Mouse (Mus musculus) midbrain, embryonic 16.5 days (tissue): Measurements from ENCODE around the gene Tmem170b. TPM values are rescaled to one million over a fixed set of nuclear protein-coding genes. Genes with fewer than 3 reads are reported as not detected.

Experiments used
- ATAC-seq: fragments of 200-750 bp; cut with Nextera tagmentation; 2 replicates; pipeline ENCODE4 v1.8.0; 2017; ENCODE audit warnings: moderate TSS enrichment
- H3K27ac ChIP-seq: fragments of 300-500 bp; sonication (generic); 2 replicates; pipeline ENCODE4 v1.5.1; 2014; ENCODE audit warnings: mild to moderate bottlenecking, low read length, mixed read lengths
- H3K27me3 ChIP-seq: fragments of 300-500 bp; sonication (generic); 2 replicates; pipeline ENCODE4 v1.6.1; 2014; ENCODE audit warnings: low read depth, low read length, mixed read lengths; ENCODE audit not compliant: control insufficient read depth, insufficient read depth
- H3K36me3 ChIP-seq: fragments of 300-500 bp; sonication (generic); 2 replicates; pipeline ENCODE4 v1.6.1; 2014; ENCODE audit warnings: mild to moderate bottlenecking, low read length, moderate library complexity, mixed read lengths; ENCODE audit not compliant: control insufficient read depth, insufficient read depth
- H3K4me1 ChIP-seq: fragments of 300-500 bp; sonication (generic); 2 replicates; pipeline ENCODE4 v1.6.1; 2014; ENCODE audit warnings: mild to moderate bottlenecking, low read length, mixed read lengths; ENCODE audit not compliant: control insufficient read depth, insufficient read depth
- H3K4me2 ChIP-seq: fragments of 300-500 bp; sonication (generic); 2 replicates; pipeline ENCODE4 v1.6.1; 2014; ENCODE audit warnings: mild to moderate bottlenecking, low read length, mixed read lengths
- H3K4me3 ChIP-seq: fragments of 300-500 bp; sonication (generic); 2 replicates; pipeline ENCODE4 v1.5.1; 2014; ENCODE audit warnings: low read depth, mild to moderate bottlenecking, low read length, moderate library complexity, mixed read lengths
- H3K9ac ChIP-seq: fragments of 300-500 bp; sonication (generic); 2 replicates; pipeline ENCODE4 v1.6.1; 2014; ENCODE audit warnings: low read depth, low read length, mixed read lengths
- H3K9me3 ChIP-seq: fragments of 300-500 bp; sonication (generic); replicated peaks from 2 replicates; pipeline ENCODE4 v1.6.1; 2014; ENCODE audit warnings: mild to moderate bottlenecking, low read length, mixed read lengths; ENCODE audit not compliant: control insufficient read depth, poor library complexity, severe bottlenecking
- WGBS: fragments of 180-500 bp; shearing (Covaris S2); extraction: QIAGEN DNeasy Blood & Tissue Kit; methylation state at CpG from one replicate; pipeline ENCODE4 v1.1.7; 2014; 5-methylcytosine and 5-hydroxymethylcytosine counted together
- polyA plus RNA-seq: library from polyadenylated mRNA; unstranded; fragments of >200 nt; fragmentation: Nextera tagmentation; extraction: Ambion mirVana; gene quantifications from 2 replicates; pipeline ENCODE4 v1.2.1, GENCODE M21; 2015

Tmem170b gene
- polyA plus RNA-seq, 1 experiment from 2014 or later = 56.4 TPM

DNA sequence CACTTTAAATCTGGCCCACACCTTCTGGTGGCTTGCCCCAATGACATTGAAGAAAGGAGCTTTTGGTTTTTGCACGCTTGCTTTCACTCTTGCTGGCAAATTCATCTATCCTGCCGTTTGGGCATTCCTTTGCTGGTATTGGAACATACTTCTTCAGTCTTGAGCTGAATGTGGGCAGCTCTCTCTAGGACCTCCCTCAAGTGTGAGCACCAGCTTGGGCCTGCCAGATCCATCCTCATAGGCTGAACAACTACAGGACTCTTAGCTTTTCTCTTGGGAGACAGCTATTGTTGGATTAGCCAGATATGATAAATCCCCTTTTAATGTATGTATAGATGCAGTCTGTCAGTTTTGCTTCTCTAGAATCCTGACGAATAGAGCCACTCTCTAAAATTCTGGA is 19.5 kb downstream of the Tmem170b start:
- no peaks in the 10 kb centered on the region for H3K27me3 ChIP-seq
- no peak overlapping the region for H3K4me2 ChIP-seq
- ATAC-seq = no peak
- H3K9ac ChIP-seq = no peak overlapping the region
- no peaks in the 10 kb centered on the region for H3K9me3 ChIP-seq
- no peaks in the 10 kb centered on the region for H3K36me3 ChIP-seq
- no peak overlapping the region for H3K4me3 ChIP-seq
- no peak overlapping the region for H3K27ac ChIP-seq
- peaks cover 11% of the 10 kb centered on the region for H3K4me1 ChIP-seq
- WGBS = 78% methylated on average over 3 of the region's 3 CpGs

DNA sequence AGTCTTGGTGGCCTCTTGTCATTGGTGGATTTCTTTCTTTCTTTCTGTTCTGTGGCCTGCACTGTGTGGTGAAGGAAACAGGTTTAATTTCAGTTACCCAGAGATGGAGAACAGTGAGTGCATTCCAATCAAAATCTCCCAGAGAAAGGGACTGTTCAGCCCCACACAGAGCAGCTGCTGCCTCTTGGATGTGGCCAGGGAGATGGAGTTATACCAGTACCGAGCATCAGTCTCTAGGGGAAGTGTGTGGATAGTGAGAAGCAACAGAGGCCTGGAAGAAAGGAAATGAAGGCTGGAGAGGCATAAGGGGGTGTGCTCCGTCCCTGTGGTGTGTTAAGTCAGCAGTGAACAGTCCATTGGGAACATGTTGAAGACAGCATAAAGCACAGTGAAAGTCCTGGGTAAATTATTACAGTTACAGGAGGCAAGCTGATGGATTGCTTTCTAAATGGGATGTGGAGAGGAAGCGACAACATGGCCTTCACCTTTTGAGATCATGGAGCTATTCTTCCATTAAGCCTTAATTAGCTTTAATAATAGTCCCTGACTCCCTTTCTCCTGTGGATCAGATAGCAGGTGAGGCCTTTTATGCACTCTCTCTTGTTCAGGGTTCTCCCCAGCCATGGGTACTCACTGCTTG is 21.7 kb downstream of the Tmem170b start:
- Histone ChIP-seq H3K4me1 (peaks cover 11% of the 10 kb centered on the region), H3K27me3 (no peaks in the 10 kb centered on the region), H3K4me3 (no peak overlapping the region), H3K27ac (no peak overlapping the region), H3K4me2 (no peak overlapping the region), H3K9ac (no peak overlapping the region), H3K36me3 (no peaks in the 10 kb centered on the region), H3K9me3 (no peaks in the 10 kb centered on the region)
- ATAC-seq = no peak
- WGBS = 47% methylated on average over 3 of the region's 3 CpGs

DNA sequence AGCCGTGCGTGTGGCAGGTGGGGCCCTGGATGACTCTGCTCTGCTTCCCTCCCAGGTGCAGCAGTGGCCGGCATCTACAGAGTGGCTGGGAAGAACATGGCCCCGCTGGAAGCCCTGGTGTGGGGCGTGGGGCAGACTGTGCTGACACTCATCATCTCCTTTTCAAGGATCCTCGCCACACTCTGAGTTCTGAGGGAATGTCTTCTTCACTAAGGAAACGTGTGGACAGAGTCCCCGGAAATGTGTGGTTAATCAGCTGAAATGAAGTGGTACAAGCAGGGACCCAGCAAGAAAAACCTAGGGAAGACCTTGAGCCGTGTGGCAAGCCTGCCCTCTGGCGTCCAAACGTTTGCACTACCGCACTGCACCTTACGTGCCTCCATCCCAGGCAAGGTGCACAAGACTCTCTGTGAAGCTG is 28.7 kb downstream of the Tmem170b start:
- no peak overlapping the region for H3K27ac ChIP-seq
- H3K27me3 ChIP-seq = no peaks in the 10 kb centered on the region
- H3K36me3 ChIP-seq = no peaks in the 10 kb centered on the region; the same call in 1 of the 2 replicates
- no peaks in the 10 kb centered on the region for H3K9me3 ChIP-seq
- no peak overlapping the region for H3K9ac ChIP-seq
- H3K4me1 ChIP-seq = no peaks in the 10 kb centered on the region
- no peak overlapping the region for H3K4me2 ChIP-seq
- peak; percentile 65 for ATAC-seq
- WGBS = 28% methylated on average over 13 of the region's 13 CpGs
- H3K4me3 ChIP-seq = no peak overlapping the region

GRCm38 (mm10) chr13:41638083-41638482 is 32.4 kb downstream of the Tmem170b start:
- WGBS = 97% methylated on average over 4 of the region's 4 CpGs
- H3K9ac ChIP-seq = no peak overlapping the region
- no peak for ATAC-seq
- H3K4me2 ChIP-seq = no peak overlapping the region
- H3K4me1 ChIP-seq = no peaks in the 10 kb centered on the region
- no peak overlapping the region for H3K27ac ChIP-seq
- no peaks in the 10 kb centered on the region for H3K27me3 ChIP-seq
- H3K36me3 ChIP-seq = no peaks in the 10 kb centered on the region; the same call in 1 of the 2 replicates
- H3K9me3 ChIP-seq = no peaks in the 10 kb centered on the region
- no peak overlapping the region for H3K4me3 ChIP-seq

- no peaks in the 10 kb centered on the region for H3K9me3 ChIP-seq
- H3K4me1 ChIP-seq = no peaks in the 10 kb centered on the region; the same call in 1 of the 2 replicates
- WGBS = 27% methylated on average over 6 of the region's 6 CpGs
- ATAC-seq = 0 out of 2 replicates have a peak, but pooled peaks have one; percentile 21
- no peaks in the 10 kb centered on the region for H3K36me3 ChIP-seq
- H3K4me3 ChIP-seq = no peak overlapping the region
- no peaks in the 10 kb centered on the region for H3K27me3 ChIP-seq
- no peak overlapping the region for H3K27ac ChIP-seq
- no peak overlapping the region for H3K9ac ChIP-seq
- H3K4me2 ChIP-seq = no peak overlapping the region
Measured at GRCm38 (mm10) chr13:41642851-41643250, 37.1 kb downstream of the Tmem170b start.

GRCm38 (mm10) chr13:41643798-41644197 is 38.1 kb downstream of the Tmem170b start:
- Histone ChIP-seq H3K36me3 (no peaks in the 10 kb centered on the region), H3K27ac (no peak overlapping the region), H3K9ac (no peak overlapping the region), H3K4me2 (no peak overlapping the region), H3K4me1 (no peaks in the 10 kb centered on the region; the same call in 1 of the 2 replicates), H3K4me3 (no peak overlapping the region), H3K9me3 (no peaks in the 10 kb centered on the region), H3K27me3 (no peaks in the 10 kb centered on the region)
- no peak for ATAC-seq
- WGBS = 65% methylated on average over 7 of the region's 7 CpGs

DNA sequence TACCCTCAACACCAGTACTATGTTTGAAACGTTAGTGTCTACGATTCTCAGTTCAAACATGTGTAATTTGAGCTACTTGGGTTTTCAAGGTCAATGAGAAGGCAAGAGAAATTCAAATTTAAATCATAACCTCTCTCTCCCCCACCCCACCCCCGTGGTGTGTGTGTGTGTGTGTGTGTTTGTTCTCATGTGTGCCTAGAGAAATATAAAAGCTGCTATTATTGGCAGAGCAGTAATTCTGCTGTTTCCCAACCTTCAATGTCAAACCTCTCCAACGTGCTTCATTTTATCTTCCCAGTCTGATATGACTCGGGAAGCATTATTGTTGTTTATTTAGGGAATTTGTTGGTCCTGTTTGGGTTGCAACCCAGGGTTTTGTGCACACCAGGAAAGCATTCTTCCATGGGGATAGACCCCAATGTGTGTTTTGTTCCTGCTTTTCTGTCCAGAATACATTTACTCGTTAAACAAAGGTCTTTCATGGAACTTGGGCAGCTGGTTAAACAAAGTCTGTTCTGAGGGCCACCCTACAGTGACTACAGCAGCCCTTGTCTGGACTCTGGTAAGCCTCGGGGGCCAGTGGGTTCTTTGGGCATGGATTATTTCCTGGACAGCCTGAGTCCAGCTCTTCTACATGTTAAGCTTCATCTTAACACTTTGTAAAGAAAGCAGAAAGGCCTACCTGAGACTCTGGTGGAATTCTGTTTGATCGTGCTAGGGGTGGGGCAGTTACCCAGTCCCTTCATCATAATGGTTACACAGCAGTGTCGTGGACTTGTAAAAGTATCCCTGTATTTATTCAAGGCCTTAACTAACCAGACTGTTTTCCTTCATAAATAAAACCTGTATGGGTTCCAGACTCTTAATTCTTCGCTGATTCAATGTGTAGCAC is 39.1 kb downstream of the Tmem170b start:
- Histone ChIP-seq H3K4me3 (no peak overlapping the region), H3K36me3 (no peaks in the 10 kb centered on the region), H3K9me3 (no peaks in the 10 kb centered on the region), H3K4me1 (no peaks in the 10 kb centered on the region; the same call in 1 of the 2 replicates), H3K9ac (no peak overlapping the region), H3K27me3 (no peaks in the 10 kb centered on the region), H3K27ac (no peak overlapping the region; the same call in 1 of the 2 replicates), H3K4me2 (no peak overlapping the region)
- WGBS = 50% methylated on average over 10 of the region's 10 CpGs
- ATAC-seq = no peak

DNA sequence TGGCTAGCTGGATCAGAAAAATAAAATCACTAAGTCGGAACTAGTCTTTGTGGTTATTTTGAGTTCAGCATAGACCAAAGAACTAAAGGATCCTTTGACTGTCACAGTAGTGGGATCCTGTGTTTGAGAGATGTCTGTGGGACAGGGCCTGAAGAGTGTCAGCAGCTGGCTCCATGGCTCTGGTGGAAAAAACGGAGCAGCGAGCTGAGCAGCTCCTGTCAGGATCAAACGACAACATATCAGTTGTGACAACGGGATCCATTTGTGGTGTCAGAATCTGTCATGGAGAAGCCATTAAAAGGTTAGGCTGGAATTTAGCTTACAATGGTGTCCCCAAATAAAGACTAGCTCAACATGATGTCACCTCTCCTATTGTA is 39.8 kb downstream of the Tmem170b start:
- Histone ChIP-seq H3K4me1 (no peaks in the 10 kb centered on the region; the same call in 1 of the 2 replicates), H3K9me3 (no peaks in the 10 kb centered on the region), H3K4me3 (no peak overlapping the region), H3K4me2 (no peak overlapping the region), H3K36me3 (no peaks in the 10 kb centered on the region), H3K27ac (no peak overlapping the region; the same call in 1 of the 2 replicates), H3K27me3 (no peaks in the 10 kb centered on the region), H3K9ac (no peak overlapping the region)
- no peak for ATAC-seq
- 47% methylated on average over 5 of the region's 5 CpGs for WGBS

DNA sequence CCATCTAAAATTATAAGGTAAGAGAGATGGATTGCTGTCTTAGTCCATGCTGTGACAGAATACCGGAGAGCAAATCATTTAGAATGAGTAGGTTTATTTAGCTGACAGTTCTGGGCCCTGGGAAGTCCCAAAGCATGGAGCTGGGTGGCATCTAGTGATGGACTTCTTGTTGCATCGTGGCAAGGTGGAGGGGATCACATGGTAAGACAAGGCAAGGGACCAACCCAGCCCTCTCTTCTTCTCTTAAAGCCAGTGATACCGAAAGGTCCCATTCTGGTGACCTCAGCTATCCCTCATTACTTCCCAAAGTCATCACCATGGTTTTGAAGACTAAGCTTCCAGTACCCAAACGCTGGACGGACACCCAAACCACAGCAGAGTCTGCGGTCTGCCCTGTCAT is 42.3 kb downstream of the Tmem170b start:
- Histone ChIP-seq H3K27me3 (no peaks in the 10 kb centered on the region), H3K9ac (no peak overlapping the region), H3K36me3 (no peaks in the 10 kb centered on the region), H3K4me1 (no peaks in the 10 kb centered on the region; the same call in 1 of the 2 replicates), H3K4me3 (no peak overlapping the region), H3K4me2 (no peak overlapping the region), H3K9me3 (no peaks in the 10 kb centered on the region), H3K27ac (no peak overlapping the region)
- no peak for ATAC-seq
- 83% methylated on average over 6 of the region's 6 CpGs for WGBS
